Mouse (Mus musculus) left cerebral cortex, adult 6 months (tissue): Measurements from ENCODE around the gene Irs4. TPM values are rescaled to one million over a fixed set of nuclear protein-coding genes. Genes with fewer than 3 reads are reported as not detected.

Experiments used
- long read RNA-seq, 2 experiments: library from polyadenylated mRNA; unstranded; transcript quantifications; one replicate each; pipeline ENCODE4 v2.0.0; 2019 to 2020
- polyA plus RNA-seq: library from polyadenylated mRNA; unstranded; fragments of <200 nt; fragmentation: Nextera tagmentation; gene quantifications from 2 replicates; pipeline ENCODE4 v1.2.3, GENCODE M21; 2021

Gene Irs4
- 0.09 and 0.10 TPM in 2 replicates for polyA plus RNA-seq
- long read RNA-seq, experiment 1, full-length matches to known transcripts: 2 of 3 reads
- long read RNA-seq, experiment 1, partial matches to known transcripts: 0 of 3 reads
- long read RNA-seq, experiment 1, other reads (novel, unspliced or antisense): 1 of 3 reads
- long read RNA-seq, experiment 2, partial matches to known transcripts: 0 of 1 reads
- long read RNA-seq, experiment 2, other reads (novel, unspliced or antisense): 1 of 1 reads

DNA sequence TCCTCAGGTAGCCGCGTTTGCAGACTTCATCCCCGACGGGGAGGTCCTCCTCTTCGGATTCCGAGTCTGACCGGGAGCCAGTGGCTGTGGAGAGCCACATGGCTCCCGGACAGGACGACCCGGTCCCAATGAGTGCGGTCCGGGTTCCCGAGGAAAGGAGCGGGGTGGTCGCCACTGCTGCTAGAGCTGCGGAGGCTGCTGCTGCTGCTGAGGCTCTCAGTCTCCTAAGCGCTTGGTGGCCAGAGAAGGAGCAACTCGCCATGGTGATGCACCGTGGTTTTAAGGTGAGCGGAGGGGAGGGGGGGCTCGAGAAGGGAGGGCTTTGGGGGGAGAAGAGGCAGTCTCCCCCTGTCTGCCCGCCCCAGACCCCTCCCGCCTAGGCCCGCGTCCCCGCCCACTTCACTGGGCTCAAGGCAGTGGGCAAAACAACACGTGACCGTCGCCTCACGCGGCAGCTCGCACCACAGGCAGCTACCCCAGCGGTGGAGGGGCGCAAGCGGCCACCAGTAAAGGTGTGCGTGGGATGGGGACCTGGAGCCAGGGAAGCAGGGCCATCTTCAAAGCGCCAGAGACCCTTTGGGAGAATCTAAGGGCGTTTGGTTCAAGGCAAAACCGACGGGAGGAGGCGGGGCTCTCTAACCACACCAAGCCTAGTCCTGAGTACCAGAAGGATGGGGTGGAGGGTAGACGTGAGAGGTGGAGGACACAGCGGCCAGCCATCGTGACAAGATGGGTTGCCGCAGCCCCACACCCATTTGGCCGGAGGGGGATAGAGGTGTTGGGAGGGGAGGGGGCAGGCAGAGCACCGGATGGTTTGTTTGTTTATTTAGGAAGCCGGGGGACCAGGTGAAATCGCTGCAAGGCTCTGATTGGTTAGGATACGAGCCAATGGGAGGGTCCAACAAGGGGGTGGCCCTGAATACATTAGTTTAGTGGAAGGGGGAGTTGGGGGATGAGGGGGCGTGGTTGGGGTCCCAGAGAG, at the start of gene Irs4:
Gene Irs4 (minus strand): TSS at position 327 of the 982 bp plus-strand sequence.

Other genes with a start within 250 kb of the Irs4 start
- 0.34 and 0.40 TPM in 2 replicates for gene Col4a5, start 249.9 kb downstream of the Irs4 start, polyA plus RNA-seq
- not detected in 2 replicates for gene Gm15294, start 150.0 kb upstream of the Irs4 start, polyA plus RNA-seq